Mouse (Mus musculus) embryonic facial prominence, embryonic 13.5 days (tissue): Measurements from ENCODE around the gene Kat2a. TPM values are rescaled to one million over a fixed set of nuclear protein-coding genes. Genes with fewer than 3 reads are reported as not detected.
A peak's percentile ranks its signal among the peaks of the same experiment; 100 is the strongest.

Source experiments
- ATAC-seq: fragments of 200-750 bp; cut with Nextera tagmentation; 2 replicates; pipeline ENCODE4 v1.8.0; 2017; ENCODE audit warnings: low read depth; ENCODE audit not compliant: insufficient number of reproducible peaks, insufficient read depth, low FRiP score, low TSS enrichment
- H3K27ac ChIP-seq: fragments of 300-500 bp; sonication (generic); 2 replicates; pipeline ENCODE4 v1.5.1; 2015; ENCODE audit warnings: moderate library complexity, mild to moderate bottlenecking, inconsistent platforms
- H3K27me3 ChIP-seq: fragments of 300-500 bp; sonication (generic); 2 replicates; pipeline ENCODE4 v1.6.1; 2015; ENCODE audit warnings: mild to moderate bottlenecking, inconsistent platforms
- H3K36me3 ChIP-seq: fragments of 300-500 bp; sonication (generic); 2 replicates; pipeline ENCODE4 v1.6.1; 2015; ENCODE audit warnings: mild to moderate bottlenecking, inconsistent platforms
- H3K4me1 ChIP-seq: fragments of 300-500 bp; sonication (generic); 2 replicates; pipeline ENCODE4 v1.6.1; 2015; ENCODE audit warnings: inconsistent platforms
- H3K4me2 ChIP-seq: fragments of 300-500 bp; sonication (generic); 2 replicates; pipeline ENCODE4 v1.6.1; 2015; ENCODE audit warnings: moderate library complexity, mild to moderate bottlenecking, inconsistent platforms
- H3K4me3 ChIP-seq: fragments of 300-500 bp; sonication (generic); 2 replicates; pipeline ENCODE4 v1.5.1; 2015; ENCODE audit warnings: mild to moderate bottlenecking, inconsistent platforms
- H3K9ac ChIP-seq: fragments of 300-500 bp; sonication (generic); 2 replicates; pipeline ENCODE4 v1.6.1; 2015; ENCODE audit warnings: mild to moderate bottlenecking, inconsistent platforms
- H3K9me3 ChIP-seq: fragments of 300-500 bp; sonication (generic); 2 replicates; pipeline ENCODE4 v1.6.1; 2016; ENCODE audit warnings: inconsistent platforms
- WGBS: fragments of 180-500 bp; shearing (Covaris S2); methylation state at CpG from one replicate; pipeline ENCODE4 v1.1.7; 2015; ENCODE audit warnings: mixed read lengths; 5-methylcytosine and 5-hydroxymethylcytosine counted together
- polyA plus RNA-seq: library from polyadenylated mRNA; unstranded; fragments of >200 nt; fragmentation: Nextera tagmentation; extraction: Ambion mirVana; gene quantifications from 2 replicates; pipeline ENCODE4 v1.2.1, GENCODE M21; 2015

The Kat2a gene
- polyA plus RNA-seq, 1 experiment from 2014 or later, result 61.0 TPM

- H3K4me1 ChIP-seq, result peaks cover 8% of the 10 kb centered on the region
- H3K27me3 ChIP-seq, result no peaks in the 10 kb centered on the region
- no peaks in the 10 kb centered on the region for H3K9me3 ChIP-seq
- no peak for ATAC-seq
- H3K27ac ChIP-seq, result no peak overlapping the region
- WGBS, result 82% methylated on average over 6 of the region's 6 CpGs
- H3K4me3 ChIP-seq, result no peak overlapping the region
- H3K9ac ChIP-seq, result no peak overlapping the region
- H3K36me3 ChIP-seq, result peaks cover 25% of the 10 kb centered on the region
- H3K4me2 ChIP-seq, result no peak overlapping the region
Observed at GRCm38 (mm10) chr11:100730477-100731205, 18.4 kb upstream of the Kat2a start.

- no peak for ATAC-seq
- no peak overlapping the region for H3K4me3 ChIP-seq
- H3K4me1 ChIP-seq, result peaks cover 8% of the 10 kb centered on the region
- peaks cover 25% of the 10 kb centered on the region for H3K36me3 ChIP-seq
- no peaks in the 10 kb centered on the region for H3K9me3 ChIP-seq
- no peak overlapping the region for H3K4me2 ChIP-seq
- 92% methylated on average over 4 of the region's 4 CpGs for WGBS
- no peak overlapping the region for H3K9ac ChIP-seq
- H3K27ac ChIP-seq, result no peak overlapping the region
- H3K27me3 ChIP-seq, result no peaks in the 10 kb centered on the region
Observed at GRCm38 (mm10) chr11:100729976-100730375, 17.7 kb upstream of the Kat2a start.

DNA sequence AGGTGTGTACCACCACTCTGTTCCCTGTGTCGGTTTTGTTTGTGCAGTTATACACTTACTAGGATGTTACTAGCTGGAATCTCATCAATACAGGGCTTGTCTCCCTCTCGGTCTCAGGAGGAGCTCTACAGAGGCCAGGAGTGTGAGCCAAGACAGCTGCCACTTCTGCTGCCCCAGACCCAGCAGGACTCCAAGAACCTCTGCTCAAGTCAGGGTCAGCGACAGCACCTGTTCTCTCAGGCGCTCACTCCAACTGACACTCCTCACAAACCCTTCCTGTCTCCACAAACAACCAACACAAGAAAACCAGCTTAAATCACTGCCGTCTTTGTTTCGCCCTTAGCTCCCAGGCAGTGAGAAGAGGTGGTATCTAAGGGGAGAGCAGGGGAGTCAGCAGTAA lies 16.3 kb upstream of the Kat2a start:
- no peak for ATAC-seq
- H3K4me2 ChIP-seq, result no peak overlapping the region

DNA sequence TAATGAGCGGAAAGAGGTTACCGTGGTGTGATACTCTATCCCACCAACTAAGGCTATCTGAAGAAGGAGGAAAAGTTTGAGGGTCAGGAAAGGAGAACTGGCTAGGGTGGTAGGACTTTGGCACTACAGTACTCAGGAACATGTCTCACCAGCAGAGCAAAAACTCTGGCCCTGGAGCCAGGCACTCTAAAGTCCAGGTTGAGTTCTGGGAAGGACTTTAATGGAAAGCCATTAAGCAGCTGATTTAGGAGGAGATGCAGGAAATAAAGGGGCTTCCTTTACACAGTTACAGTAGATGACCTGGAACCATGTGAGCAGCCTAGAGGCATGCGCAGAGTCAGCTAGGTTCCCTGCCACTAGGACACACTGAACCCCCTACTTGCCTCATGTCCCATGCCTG lies 14.9 kb upstream of the Kat2a start:
- peaks cover 21% of the 10 kb centered on the region for H3K36me3 ChIP-seq
- no peak overlapping the region for H3K4me3 ChIP-seq
- no peaks in the 10 kb centered on the region for H3K9me3 ChIP-seq
- H3K4me2 ChIP-seq, result no peak overlapping the region
- H3K9ac ChIP-seq, result no peak overlapping the region
- H3K27me3 ChIP-seq, result no peaks in the 10 kb centered on the region
- ATAC-seq, result no peak
- peaks cover 14% of the 10 kb centered on the region for H3K4me1 ChIP-seq
- 76% methylated on average over 3 of the region's 3 CpGs for WGBS
- H3K27ac ChIP-seq, result no peak overlapping the region

More for the DNA sequence above, 16.3 kb upstream of the Kat2a start:
- H3K4me3 ChIP-seq, result no peak overlapping the region
- WGBS, result 84% methylated on average over 6 of the region's 6 CpGs
- H3K27ac ChIP-seq, result no peak overlapping the region
- H3K36me3 ChIP-seq, result peaks cover 25% of the 10 kb centered on the region
- H3K4me1 ChIP-seq, result peaks cover 14% of the 10 kb centered on the region
- no peaks in the 10 kb centered on the region for H3K27me3 ChIP-seq
- H3K9ac ChIP-seq, result 0 out of 2 replicates have a peak overlapping the region, but pooled peaks have one; percentile 27
- H3K9me3 ChIP-seq, result no peaks in the 10 kb centered on the region

DNA sequence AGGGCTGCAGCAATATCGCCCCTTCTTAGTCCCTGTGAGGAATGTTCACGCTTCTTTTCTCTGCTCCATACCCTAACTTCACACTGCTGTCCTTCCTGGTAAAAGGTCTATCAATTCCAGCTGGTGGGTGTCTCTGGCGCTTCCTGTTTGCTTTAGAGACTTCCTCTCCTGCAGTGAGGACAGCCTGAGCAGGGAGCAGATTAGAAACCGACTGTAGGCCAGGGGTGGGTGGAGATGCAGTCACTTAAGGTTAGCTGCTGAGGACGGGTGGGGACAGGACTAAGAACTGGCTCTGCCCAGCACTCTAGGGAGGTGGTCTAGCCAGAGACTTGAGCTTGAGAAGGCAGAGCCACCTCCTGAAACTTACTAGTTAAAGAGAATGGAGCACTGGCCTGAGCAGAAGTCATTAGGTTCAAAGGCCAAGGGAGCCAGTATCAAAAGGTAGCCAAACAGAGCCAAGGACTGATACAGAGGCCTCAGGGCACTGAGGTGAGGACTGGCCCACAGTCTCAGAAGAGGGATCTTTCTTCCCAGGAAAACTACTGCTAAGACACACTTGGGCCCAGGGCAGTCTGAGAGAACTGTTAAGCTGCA lies 12.8 kb upstream of the Kat2a start:
- no peaks in the 10 kb centered on the region for H3K9me3 ChIP-seq
- H3K27me3 ChIP-seq, result no peaks in the 10 kb centered on the region
- H3K36me3 ChIP-seq, result peaks cover 19% of the 10 kb centered on the region
- no peak for ATAC-seq
- peaks cover 17% of the 10 kb centered on the region for H3K4me1 ChIP-seq
- H3K27ac ChIP-seq, result peak overlapping the region; percentile 58; the same call in 1 of the 2 replicates
- WGBS, result 20% methylated on average over 5 of the region's 5 CpGs
- H3K9ac ChIP-seq, result peak overlapping the region; percentile 44
- no peak overlapping the region for H3K4me2 ChIP-seq
- no peak overlapping the region for H3K4me3 ChIP-seq

GRCm38 (mm10) chr11:100722493-100723028 lies 10.3 kb upstream of the Kat2a start:
- ATAC-seq, result no peak
- no peaks in the 10 kb centered on the region for H3K9me3 ChIP-seq
- H3K4me1 ChIP-seq, result peaks cover 20% of the 10 kb centered on the region
- H3K4me3 ChIP-seq, result no peak overlapping the region
- H3K27me3 ChIP-seq, result no peaks in the 10 kb centered on the region
- 61% methylated on average over 2 of the region's 2 CpGs for WGBS
- no peak overlapping the region for H3K4me2 ChIP-seq
- H3K27ac ChIP-seq, result peak overlapping the region; percentile 23
- peaks cover 26% of the 10 kb centered on the region for H3K36me3 ChIP-seq
- 0 out of 2 replicates have a peak overlapping the region, but pooled peaks have one; percentile 23 for H3K9ac ChIP-seq

- peak overlapping the region; percentile 23 for H3K27ac ChIP-seq
- H3K9me3 ChIP-seq, result no peaks in the 10 kb centered on the region
- H3K9ac ChIP-seq, result 0 out of 2 replicates have a peak overlapping the region, but pooled peaks have one; percentile 23
- no peaks in the 10 kb centered on the region for H3K27me3 ChIP-seq
- no peak for ATAC-seq
- peaks cover 31% of the 10 kb centered on the region for H3K36me3 ChIP-seq
- H3K4me3 ChIP-seq, result no peak overlapping the region
- peaks cover 18% of the 10 kb centered on the region for H3K4me1 ChIP-seq
- no peak overlapping the region for H3K4me2 ChIP-seq
- 72% methylated on average over 8 of the region's 8 CpGs for WGBS
Observed at GRCm38 (mm10) chr11:100721776-100722492, 9.7 kb upstream of the Kat2a start.

DNA sequence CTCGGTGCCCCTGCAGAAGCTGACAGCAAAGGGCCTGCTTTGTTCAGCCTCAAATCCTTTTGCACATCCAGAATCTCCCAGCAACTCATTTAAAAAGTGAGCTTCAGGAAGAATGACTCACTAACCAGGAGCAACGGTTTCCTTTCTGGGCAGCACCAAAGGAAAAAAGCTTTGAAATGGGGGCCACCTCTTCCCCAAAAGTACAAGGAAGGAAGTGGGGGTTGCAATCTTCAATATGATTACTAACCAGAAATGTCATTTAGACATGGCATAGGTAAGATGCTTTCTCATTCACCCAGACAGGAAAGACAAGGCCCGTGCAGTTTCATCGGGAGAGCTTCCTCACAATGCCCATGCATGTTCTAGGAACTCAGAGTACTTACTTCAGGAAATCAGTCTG lies 9.0 kb upstream of the Kat2a start:
- H3K36me3 ChIP-seq, result peaks cover 38% of the 10 kb centered on the region
- no peaks in the 10 kb centered on the region for H3K27me3 ChIP-seq
- H3K4me1 ChIP-seq, result peaks cover 18% of the 10 kb centered on the region
- 53% methylated on average over 4 of the region's 4 CpGs for whole genome bisulfite sequencing
- H3K9ac ChIP-seq, result 0 out of 2 replicates have a peak overlapping the region, but pooled peaks have one; percentile 6
- H3K9me3 ChIP-seq, result no peaks in the 10 kb centered on the region
- H3K27ac ChIP-seq, result 0 out of 2 replicates have a peak overlapping the region, but pooled peaks have one; percentile 60
- H3K4me3 ChIP-seq, result no peak overlapping the region
- no peak overlapping the region for H3K4me2 ChIP-seq
- ATAC-seq, result no peak

DNA sequence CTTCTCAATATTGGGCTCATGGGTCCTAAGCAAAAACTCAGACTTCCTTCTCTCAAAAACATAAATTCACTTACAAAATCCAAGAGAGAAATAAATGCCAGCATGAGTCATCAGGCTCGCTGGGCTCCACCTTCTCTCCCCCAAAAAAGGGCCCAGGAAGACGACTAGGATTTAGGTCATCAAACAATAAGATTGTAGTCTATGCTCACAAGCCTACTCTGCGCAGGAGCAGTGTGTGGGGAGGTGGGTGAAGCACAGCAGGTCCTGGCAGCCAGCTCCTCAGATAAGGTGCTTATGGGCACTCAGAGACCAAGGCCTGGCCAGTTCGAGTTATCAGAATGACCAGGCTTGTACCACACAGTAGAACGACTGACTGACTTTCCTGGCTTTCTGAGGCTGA lies 8.1 kb upstream of the Kat2a start:
- no peak overlapping the region for H3K9ac ChIP-seq
- H3K36me3 ChIP-seq, result peaks cover 47% of the 10 kb centered on the region
- H3K4me2 ChIP-seq, result no peak overlapping the region
- H3K27ac ChIP-seq, result peak overlapping the region; percentile 60; the same call in 1 of the 2 replicates
- no peak overlapping the region for H3K4me3 ChIP-seq
- 70% methylated on average over 5 of the region's 5 CpGs for WGBS
- no peaks in the 10 kb centered on the region for H3K27me3 ChIP-seq
- no peaks in the 10 kb centered on the region for H3K9me3 ChIP-seq
- peaks cover 17% of the 10 kb centered on the region for H3K4me1 ChIP-seq
- no peak for ATAC-seq

DNA sequence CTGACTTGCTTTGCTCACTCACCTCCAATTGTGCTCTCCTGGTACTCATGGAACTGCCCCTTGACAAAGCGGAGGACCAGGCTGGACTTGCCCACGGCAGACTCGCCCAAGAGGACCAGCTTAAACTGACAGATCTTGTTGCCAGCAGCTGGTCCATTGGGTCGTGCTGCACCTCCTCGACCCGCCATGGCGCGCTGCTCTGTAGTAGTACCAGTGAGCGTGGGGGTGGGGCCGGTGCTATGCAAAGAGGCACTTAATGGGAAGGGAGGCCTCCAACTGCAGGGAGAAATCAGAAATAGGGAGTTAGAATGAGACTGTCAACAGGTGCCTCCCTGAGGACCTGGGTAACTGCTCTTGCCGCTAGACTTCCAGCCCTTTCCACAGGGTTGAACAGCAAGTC lies 7.6 kb upstream of the Kat2a start:
- Histone ChIP-seq H3K4me2 (no peak overlapping the region), H3K36me3 (peaks cover 51% of the 10 kb centered on the region), H3K9me3 (no peaks in the 10 kb centered on the region), H3K27me3 (no peaks in the 10 kb centered on the region), H3K4me3 (no peak overlapping the region), H3K27ac (no peak overlapping the region), H3K9ac (no peak overlapping the region), H3K4me1 (peaks cover 13% of the 10 kb centered on the region)
- WGBS, result 90% methylated on average over 11 of the region's 11 CpGs
- no peak for ATAC-seq

DNA sequence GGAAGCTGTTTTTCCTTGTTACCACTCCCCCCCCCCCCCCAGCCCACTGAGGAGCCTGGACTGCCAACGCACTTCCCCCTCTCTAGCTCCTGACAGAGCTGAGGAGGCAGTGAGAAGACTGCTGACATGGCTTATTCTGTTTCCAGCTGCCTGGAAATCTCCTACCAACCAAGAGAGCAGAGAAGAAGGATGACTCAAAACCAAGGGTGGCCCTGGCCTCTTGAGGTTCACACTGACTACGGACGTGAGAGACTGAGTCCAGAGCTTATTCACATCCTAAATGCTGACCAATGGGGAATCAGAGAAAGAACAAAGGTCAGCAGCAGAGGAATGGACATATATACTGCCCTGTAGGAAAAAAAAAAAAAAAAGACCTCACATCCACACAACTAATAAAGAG lies 7.0 kb upstream of the Kat2a start:
- Histone ChIP-seq H3K4me3 (no peak overlapping the region), H3K9ac (no peak overlapping the region), H3K4me1 (peaks cover 12% of the 10 kb centered on the region), H3K27me3 (no peaks in the 10 kb centered on the region), H3K27ac (no peak overlapping the region), H3K4me2 (no peak overlapping the region), H3K36me3 (peaks cover 52% of the 10 kb centered on the region), H3K9me3 (no peaks in the 10 kb centered on the region)
- 85% methylated on average over 3 of the region's 3 CpGs for WGBS
- ATAC-seq, result no peak
